Mouse (Mus musculus) limb, embryonic 12.5 days (tissue): ENCODE results near the gene Gm28043. TPM values are rescaled to one million over a fixed set of nuclear protein-coding genes. Genes with fewer than 3 reads are reported as not detected.

Experiments
- ATAC-seq: fragments of 200-750 bp; cut with Nextera tagmentation; 2 replicates; pipeline ENCODE4 v1.8.0; 2017; ENCODE audit warnings: low read depth, moderate TSS enrichment; ENCODE audit not compliant: insufficient number of reproducible peaks, insufficient read depth, low FRiP score, low TSS enrichment
- H3K27ac ChIP-seq: fragments of 300-500 bp; sonication (generic); 2 replicates; pipeline ENCODE4 v1.5.1; 2016; ENCODE audit warnings: mild to moderate bottlenecking, moderate library complexity
- H3K27me3 ChIP-seq: fragments of 300-500 bp; sonication (generic); 2 replicates; pipeline ENCODE4 v1.6.1; 2016; ENCODE audit warnings: mild to moderate bottlenecking, moderate library complexity
- H3K36me3 ChIP-seq: fragments of 300-500 bp; sonication (generic); 2 replicates; pipeline ENCODE4 v1.6.1; 2016; ENCODE audit warnings: mild to moderate bottlenecking, moderate library complexity
- H3K4me1 ChIP-seq: fragments of 300-500 bp; sonication (generic); replicated peaks from 2 replicates; pipeline ENCODE4 v1.6.1; 2016
- H3K4me2 ChIP-seq: fragments of 300-500 bp; sonication (generic); 2 replicates; pipeline ENCODE4 v1.6.1; 2016; ENCODE audit warnings: mild to moderate bottlenecking, moderate library complexity
- H3K4me3 ChIP-seq: fragments of 300-500 bp; sonication (generic); replicated peaks from 2 replicates; pipeline ENCODE4 v1.5.1; 2016; ENCODE audit warnings: mild to moderate bottlenecking
- H3K9ac ChIP-seq: fragments of 300-500 bp; sonication (generic); replicated peaks from 2 replicates; pipeline ENCODE4 v1.6.1; 2016; ENCODE audit warnings: mild to moderate bottlenecking, moderate library complexity
- H3K9me3 ChIP-seq: fragments of 300-500 bp; sonication (generic); 2 replicates; pipeline ENCODE4 v1.6.1; 2016; ENCODE audit warnings: mild to moderate bottlenecking, moderate library complexity
- WGBS: fragments of 180-500 bp; shearing (Covaris S2); methylation state at CpG from one replicate; pipeline ENCODE4 v1.1.7; 2016; 5-methylcytosine and 5-hydroxymethylcytosine counted together
- polyA plus RNA-seq: library from polyadenylated mRNA; unstranded; fragments of >200 nt; fragmentation: Nextera tagmentation; extraction: Ambion mirVana; gene quantifications from 2 replicates; pipeline ENCODE4 v1.2.1, GENCODE M21; 2016

Gene Gm28043
- polyA plus RNA-seq, 1 experiment from 2014 or later, result 3.2 TPM

- Histone ChIP-seq H3K36me3 (peaks cover 98% of the 10 kb centered on the region), H3K4me3 (no peak overlapping the region), H3K27ac (no peak overlapping the region), H3K4me1 (no peaks in the 10 kb centered on the region), H3K9ac (no peak overlapping the region), H3K4me2 (no peak overlapping the region), H3K27me3 (no peaks in the 10 kb centered on the region), H3K9me3 (no peaks in the 10 kb centered on the region)
- WGBS, result 95% methylated on average over 9 of the region's 9 CpGs
- no peak for ATAC-seq
Measured at GRCm38 (mm10) chr17:29681669-29682068, 67.0 kb downstream of the Gm28043 start.

GRCm38 (mm10) chr17:29682261-29682660, 67.6 kb downstream of the Gm28043 start:
- Histone ChIP-seq H3K4me1 (no peaks in the 10 kb centered on the region), H3K27me3 (no peaks in the 10 kb centered on the region), H3K27ac (no peak overlapping the region), H3K36me3 (peaks cover 98% of the 10 kb centered on the region), H3K9ac (no peak overlapping the region), H3K9me3 (no peaks in the 10 kb centered on the region), H3K4me3 (no peak overlapping the region), H3K4me2 (no peak overlapping the region)
- ATAC-seq, result no peak
- 92% methylated on average over 7 of the region's 7 CpGs for WGBS

GRCm38 (mm10) chr17:29683127-29683526, 68.5 kb downstream of the Gm28043 start:
- H3K36me3 ChIP-seq, result peaks cover 98% of the 10 kb centered on the region

GRCm38 (mm10) chr17:29684275-29684674, 69.6 kb downstream of the Gm28043 start:
- Histone ChIP-seq H3K36me3 (peaks cover 96% of the 10 kb centered on the region), H3K4me2 (no peak overlapping the region), H3K9me3 (no peaks in the 10 kb centered on the region), H3K27me3 (no peaks in the 10 kb centered on the region), H3K4me3 (no peak overlapping the region), H3K27ac (no peak overlapping the region), H3K9ac (no peak overlapping the region), H3K4me1 (no peaks in the 10 kb centered on the region)
- ATAC-seq, result no peak
- WGBS, result 92% methylated on average over 4 of the region's 4 CpGs

More at GRCm38 (mm10) chr17:29683127-29683526, 68.5 kb downstream of the Gm28043 start:
- no peak overlapping the region for H3K4me3 ChIP-seq
- H3K9ac ChIP-seq, result no peak overlapping the region
- H3K4me1 ChIP-seq, result no peaks in the 10 kb centered on the region
- ATAC-seq, result no peak
- H3K4me2 ChIP-seq, result no peak overlapping the region
- WGBS, result 87% methylated on average over 2 of the region's 2 CpGs
- H3K27me3 ChIP-seq, result no peaks in the 10 kb centered on the region
- H3K27ac ChIP-seq, result no peak overlapping the region
- H3K9me3 ChIP-seq, result no peaks in the 10 kb centered on the region

- ATAC-seq, result no peak
- no peak overlapping the region for H3K4me2 ChIP-seq
- 91% methylated on average over 5 of the region's 5 CpGs for WGBS
- H3K27me3 ChIP-seq, result no peaks in the 10 kb centered on the region
- no peaks in the 10 kb centered on the region for H3K9me3 ChIP-seq
- H3K36me3 ChIP-seq, result peaks cover 96% of the 10 kb centered on the region
- H3K4me3 ChIP-seq, result no peak overlapping the region
- H3K4me1 ChIP-seq, result no peaks in the 10 kb centered on the region
- no peak overlapping the region for H3K9ac ChIP-seq
- H3K27ac ChIP-seq, result no peak overlapping the region
Measured at GRCm38 (mm10) chr17:29686771-29687170, 72.1 kb downstream of the Gm28043 start.

GRCm38 (mm10) chr17:29687373-29687772, 72.7 kb downstream of the Gm28043 start:
- 94% methylated on average over 6 of the region's 6 CpGs for WGBS
- no peaks in the 10 kb centered on the region for H3K27me3 ChIP-seq
- no peak overlapping the region for H3K27ac ChIP-seq
- H3K9me3 ChIP-seq, result no peaks in the 10 kb centered on the region
- H3K4me1 ChIP-seq, result no peaks in the 10 kb centered on the region
- H3K4me2 ChIP-seq, result no peak overlapping the region
- no peak overlapping the region for H3K4me3 ChIP-seq
- H3K9ac ChIP-seq, result no peak overlapping the region
- H3K36me3 ChIP-seq, result peaks cover 93% of the 10 kb centered on the region
- no peak for ATAC-seq

GRCm38 (mm10) chr17:29688610-29689009, 73.9 kb downstream of the Gm28043 start:
- 95% methylated on average over 10 of the region's 10 CpGs for WGBS
- H3K4me1 ChIP-seq, result no peaks in the 10 kb centered on the region
- H3K4me3 ChIP-seq, result no peak overlapping the region
- H3K27me3 ChIP-seq, result no peaks in the 10 kb centered on the region
- peaks cover 87% of the 10 kb centered on the region for H3K36me3 ChIP-seq
- H3K9me3 ChIP-seq, result no peaks in the 10 kb centered on the region
- no peak overlapping the region for H3K4me2 ChIP-seq
- H3K27ac ChIP-seq, result no peak overlapping the region
- ATAC-seq, result no peak
- H3K9ac ChIP-seq, result no peak overlapping the region

- Histone ChIP-seq H3K36me3 (peaks cover 87% of the 10 kb centered on the region), H3K4me2 (no peak overlapping the region), H3K9me3 (no peaks in the 10 kb centered on the region), H3K9ac (no peak overlapping the region), H3K27ac (no peak overlapping the region), H3K4me1 (no peaks in the 10 kb centered on the region), H3K27me3 (no peaks in the 10 kb centered on the region), H3K4me3 (no peak overlapping the region)
- ATAC-seq, result no peak
- 74% methylated on average over 6 of the region's 6 CpGs for WGBS
Measured at GRCm38 (mm10) chr17:29690257-29690656, 75.6 kb downstream of the Gm28043 start.

- Histone ChIP-seq H3K9ac (no peak overlapping the region), H3K27me3 (no peaks in the 10 kb centered on the region), H3K4me2 (no peak overlapping the region), H3K4me3 (no peak overlapping the region), H3K9me3 (no peaks in the 10 kb centered on the region), H3K36me3 (peaks cover 86% of the 10 kb centered on the region), H3K27ac (no peak overlapping the region), H3K4me1 (no peaks in the 10 kb centered on the region)
- 98% methylated on average over 2 of the region's 2 CpGs for WGBS
- no peak for ATAC-seq
Measured at GRCm38 (mm10) chr17:29692827-29693226, 78.2 kb downstream of the Gm28043 start.

GRCm38 (mm10) chr17:29693571-29693970, 78.9 kb downstream of the Gm28043 start:
- WGBS, result 75% methylated on average over 2 of the region's 2 CpGs

GRCm38 (mm10) chr17:29694516-29694915, 79.8 kb downstream of the Gm28043 start:
- no peaks in the 10 kb centered on the region for H3K27me3 ChIP-seq
- no peak overlapping the region for H3K4me3 ChIP-seq
- H3K4me2 ChIP-seq, result no peak overlapping the region
- H3K36me3 ChIP-seq, result peaks cover 90% of the 10 kb centered on the region
- H3K9me3 ChIP-seq, result no peaks in the 10 kb centered on the region
- WGBS, result 81% methylated on average over 4 of the region's 4 CpGs
- H3K4me1 ChIP-seq, result no peaks in the 10 kb centered on the region
- ATAC-seq, result no peak
- H3K9ac ChIP-seq, result no peak overlapping the region
- no peak overlapping the region for H3K27ac ChIP-seq

More at GRCm38 (mm10) chr17:29693571-29693970, 78.9 kb downstream of the Gm28043 start:
- Histone ChIP-seq H3K9me3 (no peaks in the 10 kb centered on the region), H3K4me3 (no peak overlapping the region), H3K27me3 (no peaks in the 10 kb centered on the region), H3K36me3 (peaks cover 86% of the 10 kb centered on the region), H3K4me1 (no peaks in the 10 kb centered on the region), H3K9ac (no peak overlapping the region), H3K4me2 (no peak overlapping the region), H3K27ac (no peak overlapping the region)
- no peak for ATAC-seq

- Histone ChIP-seq H3K9ac (no peak overlapping the region), H3K27ac (no peak overlapping the region), H3K4me1 (no peaks in the 10 kb centered on the region), H3K36me3 (peaks cover 90% of the 10 kb centered on the region), H3K27me3 (no peaks in the 10 kb centered on the region), H3K4me3 (no peak overlapping the region), H3K9me3 (no peaks in the 10 kb centered on the region), H3K4me2 (no peak overlapping the region)
- ATAC-seq, result no peak
- WGBS, result 93% methylated on average over 8 of the region's 8 CpGs
Measured at GRCm38 (mm10) chr17:29696940-29697339, 82.3 kb downstream of the Gm28043 start.
